ENCODE assay signal across 8 mouse cellular contexts in the genomic region with DNA sequence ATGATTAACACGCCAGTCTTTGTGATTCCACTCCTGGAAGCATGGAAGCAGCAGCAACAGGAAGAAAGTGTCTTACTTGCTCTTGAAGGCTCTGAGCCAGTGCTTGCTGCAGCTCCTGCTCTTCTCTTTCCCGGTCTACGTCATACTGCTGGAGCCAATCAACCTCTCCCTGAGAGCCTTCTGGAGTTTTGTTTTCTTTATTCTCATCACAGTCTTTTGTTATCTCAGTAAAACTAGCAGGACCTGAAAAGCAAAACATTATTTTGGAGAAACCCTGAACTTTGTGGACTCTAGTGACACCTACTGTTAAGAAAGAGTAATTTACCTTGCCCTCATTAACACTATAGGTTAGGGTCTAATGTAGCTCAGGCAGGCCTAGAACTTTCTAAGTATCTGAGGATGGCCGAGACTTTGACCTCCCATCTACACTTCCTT. TPM values are rescaled to one million over a fixed set of nuclear protein-coding genes. Genes with fewer than 3 reads are reported as not detected.
A peak's percentile ranks its signal among the peaks of the same experiment; 100 is the strongest.
DNase-seq lines count a peak whose midpoint lies in the region; ATAC-seq and TF ChIP-seq lines count a peak whose summit lies in the region.

No protein-coding gene starts in this region.

- H3K27me3 ChIP-seq in limb, embryonic 14.5 days (ENCODE audit: control insufficient read depth, insufficient read depth, low read length), result no peaks in the 10 kb centered on the region
- no peaks in the 10 kb centered on the region for H3K27me3 ChIP-seq in limb, embryonic 10.5 days (ENCODE audit: low read depth, poor library complexity, severe bottlenecking)
- no peaks in the 10 kb centered on the region for H3K27me3 ChIP-seq in embryonic facial prominence, embryonic 13.5 days
- no peaks in the 10 kb centered on the region for H3K27me3 ChIP-seq in intestine, postnatal 0 days (replicated peaks; ENCODE audit: control insufficient read depth, insufficient read depth, low read length)

- no peaks in the 10 kb centered on the region for H3K4me1 ChIP-seq in limb, embryonic 14.5 days (ENCODE audit: control insufficient read depth, insufficient read depth, low read length)
- no peaks in the 10 kb centered on the region for H3K4me1 ChIP-seq in limb, embryonic 10.5 days
- H3K4me1 ChIP-seq in embryonic facial prominence, embryonic 13.5 days, result no peaks in the 10 kb centered on the region
- H3K4me1 ChIP-seq in intestine, postnatal 0 days (replicated peaks; ENCODE audit: control insufficient read depth, insufficient read depth, low read length), result no peaks in the 10 kb centered on the region; the same call in 1 of the 2 replicates

- peak; percentile 83 for TF ChIP-seq CTCF in intestine, postnatal 0 days (IDR thresholded peaks at IDR 0.05; ENCODE audit: low read depth)

- ATAC-seq in limb, embryonic 14.5 days (ENCODE audit: low FRiP score, low read depth), result peak; percentile 44; the same call in 1 of the 2 replicates
- 0 out of 2 replicates have a peak, but pooled peaks have one; percentile 37 for ATAC-seq in embryonic facial prominence, embryonic 13.5 days (ENCODE audit: insufficient number of reproducible peaks, insufficient read depth, low FRiP score, low TSS enrichment, low read depth)
- ATAC-seq in intestine, postnatal 0 days, result peak; percentile 90
- ATAC-seq in megakaryocyte-erythroid progenitor cell, adult 5-6 weeks (replicated peaks; ENCODE audit: low FRiP score, low TSS enrichment, poor library complexity, severe bottlenecking), result peak; percentile 77; the same call in 1 of the 2 replicates

- intact Hi-C loops in gastrocnemius, postnatal 14 days (cut with DNase I; ENCODE audit: low total_unique reads), result loop anchor here (5.0 to 10.0 kb wide), 4 partner anchors 35 to 245 kb away; a partner anchor contains a TSS

- 72% methylated on average over 4 of the region's 4 CpGs for WGBS in limb, embryonic 14.5 days
- WGBS in limb, embryonic 10.5 days, result 81% methylated on average over 4 of the region's 4 CpGs
- WGBS in embryonic facial prominence, embryonic 13.5 days, result 63% methylated on average over 4 of the region's 4 CpGs
- WGBS in intestine, postnatal 0 days, result 19% methylated on average over 4 of the region's 4 CpGs

- TF ChIP-seq POLR2A in limb, embryonic 14.5 days (IDR thresholded peaks at IDR 0.05; ENCODE audit: borderline replicate concordance, extremely low read depth, insufficient read depth, insufficient read length), result no peak

- no peak overlapping the region for H3K4me3 ChIP-seq in limb, embryonic 14.5 days (replicated peaks; ENCODE audit: low read length)
- no peak overlapping the region for H3K4me3 ChIP-seq in limb, embryonic 10.5 days
- no peak overlapping the region for H3K4me3 ChIP-seq in embryonic facial prominence, embryonic 13.5 days
- no peak overlapping the region for H3K4me3 ChIP-seq in intestine, postnatal 0 days (ENCODE audit: low read depth, low read length)

- H3K36me3 ChIP-seq in limb, embryonic 14.5 days (ENCODE audit: control insufficient read depth, insufficient read depth, low read length), result peaks cover 79% of the 10 kb centered on the region
- H3K36me3 ChIP-seq in limb, embryonic 10.5 days, result peaks cover 98% of the 10 kb centered on the region
- peaks cover 88% of the 10 kb centered on the region for H3K36me3 ChIP-seq in embryonic facial prominence, embryonic 13.5 days
- H3K36me3 ChIP-seq in intestine, postnatal 0 days (ENCODE audit: control insufficient read depth, insufficient read depth), result peaks cover 53% of the 10 kb centered on the region

- no peak overlapping the region for H3K27ac ChIP-seq in limb, embryonic 14.5 days (replicated peaks; ENCODE audit: low read depth, low read length)
- H3K27ac ChIP-seq in limb, embryonic 10.5 days, result no peak overlapping the region
- no peak overlapping the region for H3K27ac ChIP-seq in embryonic facial prominence, embryonic 13.5 days
- peak overlapping the region; percentile 9; the same call in 1 of the 2 replicates for H3K27ac ChIP-seq in intestine, postnatal 0 days (ENCODE audit: low read depth, low read length)

- H3K4me2 ChIP-seq in limb, embryonic 14.5 days (replicated peaks; ENCODE audit: low read depth, low read length, severe bottlenecking), result no peak overlapping the region
- no peak overlapping the region for H3K4me2 ChIP-seq in embryonic facial prominence, embryonic 13.5 days
- no peak overlapping the region for H3K4me2 ChIP-seq in intestine, postnatal 0 days (replicated peaks; ENCODE audit: low read depth)

- H3K9ac ChIP-seq in limb, embryonic 14.5 days (ENCODE audit: low read depth, low read length, severe bottlenecking), result no peak overlapping the region
- no peak overlapping the region for H3K9ac ChIP-seq in embryonic facial prominence, embryonic 13.5 days
- no peak overlapping the region for H3K9ac ChIP-seq in intestine, postnatal 0 days (ENCODE audit: low read depth, low read length)

- DNase-seq in limb, embryonic 14.5 days (ENCODE audit: low spot score), result peak; percentile 23
- no peak for DNase-seq in limb, embryonic 10.5 days (ENCODE audit: low spot score)
- peak; percentile 60 for DNase-seq in Muller cell, postnatal 12 days (ENCODE audit: inconsistent ontology term)
- DNase-seq in layer of hippocampus, postnatal 25 days (ENCODE audit: extremely low spot score in 1 of 2, low spot score in 1 of 2), result no peak
- no peak for DNase-seq in gastrocnemius, postnatal 14 days

- H3K9me3 ChIP-seq in limb, embryonic 14.5 days (ENCODE audit: control insufficient read depth, low read length), result no peaks in the 10 kb centered on the region
- H3K9me3 ChIP-seq in limb, embryonic 10.5 days (replicated peaks), result no peaks in the 10 kb centered on the region
- H3K9me3 ChIP-seq in embryonic facial prominence, embryonic 13.5 days, result no peaks in the 10 kb centered on the region
- no peaks in the 10 kb centered on the region for H3K9me3 ChIP-seq in intestine, postnatal 0 days (ENCODE audit: control insufficient read depth)

RNA-seq across cellular contexts. Expression of a gene that starts 43.5 kb away (rescaled TPM):
- 0.14 and 0.73 TPM in 2 replicates for polyA plus RNA-seq in limb, embryonic 14.5 days (2012; rRNA removed)
- polyA plus RNA-seq in limb, embryonic 14.5 days (2014; fragmentation: Nextera tagmentation; extraction: Ambion mirVana), result 0.08 and 0.10 TPM in 2 replicates
- polyA plus RNA-seq in limb, embryonic 10.5 days (2016; fragmentation: Nextera tagmentation; extraction: Ambion mirVana), result 0.23 and 0.31 TPM in 2 replicates
- polyA plus RNA-seq in embryonic facial prominence, embryonic 13.5 days (2015; fragmentation: Nextera tagmentation; extraction: Ambion mirVana), result 0.20 and 2.0 TPM in 2 replicates
- 217 and 244 TPM in 2 replicates for polyA plus RNA-seq in intestine, postnatal 0 days (2015; fragmentation: Nextera tagmentation; extraction: Ambion mirVana)
- not detected in 2 replicates for total RNA-seq in megakaryocyte-erythroid progenitor cell, adult 5-6 weeks (2014; fragmentation: Nextera tagmentation)
- total RNA-seq in megakaryocyte-erythroid progenitor cell, adult 5-6 weeks (2017), result not detected in 2 replicates
- total RNA-seq in layer of hippocampus, postnatal 25 days (2021), result 1 to 10 TPM in 1 of 2 experiments, under 1 TPM in 1; 0.52 to 1.1 TPM
- total RNA-seq in gastrocnemius, postnatal 14 days (2021), result under 1 TPM; 0.27 TPM

RNA-seq across cellular contexts. Expression of a gene that starts 53.2 kb away (rescaled TPM):
- polyA plus RNA-seq in limb, embryonic 14.5 days (2012; rRNA removed), result 56.1 and 59.3 TPM in 2 replicates
- polyA plus RNA-seq in limb, embryonic 14.5 days (2014; fragmentation: Nextera tagmentation; extraction: Ambion mirVana), result 64.8 and 66.9 TPM in 2 replicates
- 116 and 121 TPM in 2 replicates for polyA plus RNA-seq in limb, embryonic 10.5 days (2016; fragmentation: Nextera tagmentation; extraction: Ambion mirVana)
- 68.5 and 70.8 TPM in 2 replicates for polyA plus RNA-seq in embryonic facial prominence, embryonic 13.5 days (2015; fragmentation: Nextera tagmentation; extraction: Ambion mirVana)
- 30.7 and 30.8 TPM in 2 replicates for polyA plus RNA-seq in intestine, postnatal 0 days (2015; fragmentation: Nextera tagmentation; extraction: Ambion mirVana)
- 65.5 and 83.3 TPM in 2 replicates for total RNA-seq in megakaryocyte-erythroid progenitor cell, adult 5-6 weeks (2014; fragmentation: Nextera tagmentation)
- total RNA-seq in megakaryocyte-erythroid progenitor cell, adult 5-6 weeks (2017), result 122 and 130 TPM in 2 replicates
- 10 to 100 TPM; 26.9 to 27.4 TPM for total RNA-seq in layer of hippocampus, postnatal 25 days (2021)
- total RNA-seq in gastrocnemius, postnatal 14 days (2021), result 10 to 100 TPM; 10.5 to 12.5 TPM

Comparison
In these comparisons a context has a peak if more than half of its experiments do, and no peak if none do; other contexts are left out.
1. DNase-seq: peak in limb, embryonic 14.5 days (single experiment) and Muller cell, postnatal 12 days (single experiment); none in limb, embryonic 10.5 days (single experiment), layer of hippocampus, postnatal 25 days (0 of 2) and gastrocnemius, postnatal 14 days (single experiment).
2. ATAC-seq: peak in every context shown above with its lines; median percentile 90 in intestine, postnatal 0 days; 77 in megakaryocyte-erythroid progenitor cell, adult 5-6 weeks; 44 in limb, embryonic 14.5 days; 37 in embryonic facial prominence, embryonic 13.5 days.
3. RNA of a gene that starts 43.5 kb away (polyA plus RNA-seq): 217 to 244 TPM in intestine, postnatal 0 days; 0.23 to 0.31 TPM in limb, embryonic 10.5 days, 0.20 to 2.0 TPM in embryonic facial prominence, embryonic 13.5 days and 0.08 to 0.73 TPM in limb, embryonic 14.5 days; every median in the first group is over 10 times any median in the second.